Mouse (Mus musculus) testis, adult 10 weeks (tissue): Measurements from ENCODE around the gene Tmem45a. TPM values are rescaled to one million over a fixed set of nuclear protein-coding genes. Genes with fewer than 3 reads are reported as not detected.

Experiments
- polyA plus RNA-seq: library from polyadenylated mRNA; stranded (reverse); fragments of 350-450 nt; fragmentation: Illumina TruSeq; extraction: RNeasy Lipid Tissue Mini Kit (QIAGEN cat#74804); gene quantifications from one replicate; pipeline ENCODE4 v1.2.3, GENCODE M21; 2014; ENCODE audit warnings: low read depth, low replicate concordance

Gene Tmem45a
- 3.6 TPM for polyA plus RNA-seq

DNA sequence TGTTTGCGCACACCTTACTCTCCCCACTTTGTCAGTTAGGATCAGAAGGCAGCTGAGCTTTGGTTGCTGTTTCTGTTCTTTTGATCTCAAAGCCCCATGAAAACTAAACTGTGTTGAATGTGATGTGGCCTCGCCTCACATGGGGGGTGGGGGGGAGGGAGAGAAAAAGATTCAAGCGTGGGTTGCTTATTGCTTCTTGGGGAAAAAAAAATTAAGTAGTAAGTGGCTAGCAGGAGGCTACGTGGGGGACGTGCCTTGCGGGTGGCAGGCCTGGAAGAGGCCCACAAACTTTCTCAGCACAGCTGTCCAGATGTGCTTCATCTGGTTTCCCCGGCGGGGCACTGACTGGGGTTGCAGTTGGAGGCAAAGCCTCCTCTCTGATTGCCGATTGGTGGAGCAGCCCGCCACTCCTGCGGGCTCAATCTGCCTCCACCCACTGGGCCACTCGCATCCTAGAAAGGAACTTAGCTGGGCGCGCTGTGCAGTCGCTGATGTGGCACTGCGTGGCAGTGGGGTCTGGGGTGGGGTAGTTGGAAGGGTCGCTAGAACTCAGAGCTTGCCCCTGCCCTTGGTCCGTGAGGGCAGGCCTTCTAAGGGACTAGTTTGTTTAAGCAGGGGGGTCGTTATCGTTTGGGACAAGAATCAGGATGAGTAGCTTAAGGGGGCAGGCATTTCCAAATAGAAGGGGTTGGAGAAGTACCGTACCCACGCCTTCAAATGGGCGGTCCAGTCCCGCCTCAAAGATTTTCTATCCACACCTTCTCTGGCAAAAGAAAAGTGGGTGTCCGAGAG is at the start of gene Tmem45a:
TSS of gene Tmem45a (minus strand) at position 343 of the 792 bp plus-strand sequence.

DNA sequence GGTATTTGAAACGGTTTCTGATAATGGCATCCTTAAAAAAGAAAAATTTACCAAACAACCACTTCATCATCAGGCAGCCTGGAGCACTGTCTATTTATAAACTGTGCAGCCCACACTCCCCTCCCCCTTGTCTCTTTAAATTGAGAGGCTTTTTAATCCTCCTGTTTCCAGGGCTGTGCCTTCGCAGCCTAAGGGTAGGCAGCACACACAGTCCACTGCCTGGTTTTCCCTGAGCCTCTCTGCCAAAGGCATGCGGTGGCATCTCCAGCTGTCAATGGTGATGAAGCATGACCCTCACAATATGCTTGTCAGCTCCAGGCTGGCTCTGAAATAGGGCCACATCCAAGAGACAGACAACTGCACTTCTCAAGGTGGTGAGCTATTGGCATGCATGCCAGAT is 42.1 kb upstream of the Tmem45a start, which contains the start of gene Lnp1:
TSS of gene Lnp1 (minus strand) at position 39 of the 400 bp plus-strand sequence.

GRCm38 (mm10) chr16:56795481-56796139 is 90.4 kb downstream of the Tmem45a start, which contains the start of gene Adgrg7:
Gene Adgrg7, minus strand, starts transcription at chr16:56795855.

Other genes starting within 250 kb of the Tmem45a start
- gene Tfg, start 168.7 kb downstream of the Tmem45a start, polyA plus RNA-seq: 193 TPM
- 5.8 TPM for gene Adgrg7, start 90.3 kb downstream of the Tmem45a start, polyA plus RNA-seq
- not detected for gene Lnp1, start 41.9 kb upstream of the Tmem45a start, polyA plus RNA-seq
- 4.8 TPM for gene Tmem45a2, start 185.2 kb upstream of the Tmem45a start, polyA plus RNA-seq
- gene Tomm70a, start 235.5 kb upstream of the Tmem45a start, polyA plus RNA-seq: 143 TPM